Mouse (Mus musculus) gastrocnemius, adult 8-10 months (tissue): ENCODE measurements around the gene Pax9. TPM values are rescaled to one million over a fixed set of nuclear protein-coding genes. Genes with fewer than 3 reads are reported as not detected.

Source experiments
- DNase-seq, 2 experiments: peaks; one replicate each; pipeline ENCODE4 v3.0.0; 2022; ENCODE audit warnings: low spot score in 2 of 2
- total RNA-seq, 4 experiments: library from RNA; stranded (reverse); gene quantifications; 2 replicates each; pipeline ENCODE4 v1.2.4; 2022

Gene Pax9
- total RNA-seq: under 1 TPM in 1 of 4 experiments, not detected in 3; 0.15 TPM

GRCm38 (mm10) chr12:56691427-56692079 lies at the start of gene Pax9:
Gene Pax9 (plus strand): TSS chr12:56691767.
- no peak for DNase-seq

- DNase-seq: no peak
Observed at GRCm38 (mm10) chr12:56669451-56670122, 22.0 kb upstream of the Pax9 start.

GRCm38 (mm10) chr12:56670795-56671194 lies 20.8 kb upstream of the Pax9 start:
- no peak for DNase-seq

GRCm38 (mm10) chr12:56674726-56675125 lies 16.8 kb upstream of the Pax9 start:
- no peak for DNase-seq

- no peak for DNase-seq
Observed at GRCm38 (mm10) chr12:56677620-56678019, 13.9 kb upstream of the Pax9 start.

- DNase-seq: no peak
Observed at GRCm38 (mm10) chr12:56681096-56681811, 10.3 kb upstream of the Pax9 start.

- DNase-seq: no peak
Observed at GRCm38 (mm10) chr12:56687640-56688481, 3.7 kb upstream of the Pax9 start.

GRCm38 (mm10) chr12:56688482-56688840 lies 3.1 kb upstream of the Pax9 start:
- no peak for DNase-seq

GRCm38 (mm10) chr12:56688920-56689319 lies 2.6 kb upstream of the Pax9 start:
- no peak for DNase-seq

- DNase-seq: no peak
Observed at GRCm38 (mm10) chr12:56689331-56689730, 2.2 kb upstream of the Pax9 start.

GRCm38 (mm10) chr12:56689736-56690135 lies 1.8 kb upstream of the Pax9 start:
- DNase-seq: no peak

- DNase-seq: no peak
Observed at GRCm38 (mm10) chr12:56690366-56690765, 1.2 kb upstream of the Pax9 start.

- no peak for DNase-seq
Observed at GRCm38 (mm10) chr12:56691001-56691400, 566 bp upstream of the Pax9 start.

GRCm38 (mm10) chr12:56692536-56692935 lies 969 bp downstream of the Pax9 start:
- DNase-seq: no peak

GRCm38 (mm10) chr12:56693411-56694098 lies 2.0 kb downstream of the Pax9 start:
- no peak for DNase-seq

- DNase-seq: no peak
Observed at GRCm38 (mm10) chr12:56694361-56694760, 2.8 kb downstream of the Pax9 start.

GRCm38 (mm10) chr12:56694936-56695335 lies 3.4 kb downstream of the Pax9 start:
- DNase-seq: no peak

- peak; percentile 50 to 51 for DNase-seq
Observed at GRCm38 (mm10) chr12:56695358-56696173, 4.0 kb downstream of the Pax9 start.

- DNase-seq: no peak
Observed at GRCm38 (mm10) chr12:56696174-56697010, 4.8 kb downstream of the Pax9 start.
